Mouse (Mus musculus): ENCODE measurements around the gene Lce1a1. TPM values are rescaled to one million over a fixed set of nuclear protein-coding genes. Genes with fewer than 3 reads are reported as not detected.

Lce1a1 gene
- polyA plus RNA-seq, 1 experiment, result not detected

DNA sequence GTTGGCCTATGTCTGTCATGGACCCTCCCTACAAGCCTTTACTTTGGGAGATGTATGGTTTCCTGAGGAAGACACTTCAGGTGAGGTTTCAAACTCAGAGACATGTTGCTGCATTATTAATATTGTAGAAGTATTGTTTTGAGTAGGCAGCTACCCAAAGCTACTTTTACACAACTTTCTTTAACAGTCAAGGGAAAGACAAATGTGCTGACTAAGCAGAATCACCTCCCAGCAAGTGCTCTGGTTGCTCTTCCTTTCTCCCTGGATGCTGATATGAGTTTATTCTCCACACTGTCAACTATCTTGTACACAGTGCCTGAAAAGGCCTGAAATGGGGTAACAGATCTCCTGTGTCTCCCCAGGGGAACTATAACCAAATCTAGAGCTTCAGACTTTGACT is 48.1 kb downstream of the Lce1a1 start:
- Histone ChIP-seq H3K4me1 (ENCODE audit: control insufficient read depth, insufficient read depth, insufficient read length, low read length) (no peaks in the 10 kb centered on the region), H3K4me3 (ENCODE audit: insufficient read depth, low read depth, low read length) (no peak overlapping the region), H3K27ac (replicated peaks; ENCODE audit: low read depth, low read length) (no peak overlapping the region)

GRCm38 (mm10) chr3:92598429-92598828 is 49.7 kb downstream of the Lce1a1 start:
- Histone ChIP-seq H3K4me1 (ENCODE audit: control insufficient read depth, insufficient read depth, insufficient read length, low read length) (no peaks in the 10 kb centered on the region), H3K27ac (replicated peaks; ENCODE audit: low read depth, low read length) (no peak overlapping the region), H3K4me3 (ENCODE audit: insufficient read depth, low read depth, low read length) (no peak overlapping the region)

Other genes with a start within 250 kb of the Lce1a1 start
- gene Sprr2i, start 240.3 kb downstream of the Lce1a1 start, polyA plus RNA-seq (2012; ENCODE audit: insufficient read depth, insufficient read length, missing spikeins), result not detected in 2 replicates
- not detected in 2 replicates for gene Sprr2j-ps, start 230.2 kb downstream of the Lce1a1 start, polyA plus RNA-seq (2012; ENCODE audit: insufficient read depth, insufficient read length, missing spikeins)
- gene Gm9774, start 218.9 kb downstream of the Lce1a1 start, polyA plus RNA-seq (2012; ENCODE audit: insufficient read depth, insufficient read length, missing spikeins), result 31.8 and 35.2 TPM in 2 replicates
- not detected in 2 replicates for gene Sprr2k, start 215.7 kb downstream of the Lce1a1 start, polyA plus RNA-seq (2012; ENCODE audit: insufficient read depth, insufficient read length, missing spikeins)
- not detected in 2 replicates for gene Sprr1b, start 209.5 kb downstream of the Lce1a1 start, polyA plus RNA-seq (2012; ENCODE audit: insufficient read depth, insufficient read length, missing spikeins)
- gene Sprr3, start 189.6 kb downstream of the Lce1a1 start, polyA plus RNA-seq (2012; ENCODE audit: insufficient read depth, insufficient read length, missing spikeins), result not detected in 2 replicates
- gene Sprr1a, start 162.4 kb downstream of the Lce1a1 start, polyA plus RNA-seq (2012; ENCODE audit: insufficient read depth, insufficient read length, missing spikeins), result not detected in 2 replicates
- gene Sprr4, start 147.8 kb downstream of the Lce1a1 start, polyA plus RNA-seq (2012; ENCODE audit: insufficient read depth, insufficient read length, missing spikeins), result not detected in 2 replicates
- not detected in 2 replicates for gene 2310046K23Rik, start 113.8 kb downstream of the Lce1a1 start, polyA plus RNA-seq (2012; ENCODE audit: insufficient read depth, insufficient read length, missing spikeins)
- gene Ivl, start 74.6 kb downstream of the Lce1a1 start, polyA plus RNA-seq (2012; ENCODE audit: insufficient read depth, insufficient read length, missing spikeins), result not detected in 2 replicates
- gene Smcp, start 59.3 kb downstream of the Lce1a1 start, polyA plus RNA-seq (2012; ENCODE audit: insufficient read depth, insufficient read length, missing spikeins), result not detected in 2 replicates
- gene 2210017I01Rik, start 40.8 kb downstream of the Lce1a1 start, polyA plus RNA-seq (2012; ENCODE audit: insufficient read depth, insufficient read length, missing spikeins), result not detected in 2 replicates
- gene Lce6a, start 26.6 kb downstream of the Lce1a1 start, polyA plus RNA-seq (2012; ENCODE audit: insufficient read depth, insufficient read length, missing spikeins), result not detected in 2 replicates
- not detected in 2 replicates for gene Lce1b, start 8.6 kb upstream of the Lce1a1 start, polyA plus RNA-seq (2012; ENCODE audit: insufficient read depth, insufficient read length, missing spikeins)
- gene Lce1a2, start 22.0 kb upstream of the Lce1a1 start, polyA plus RNA-seq (2012; ENCODE audit: insufficient read depth, insufficient read length, missing spikeins), result not detected in 2 replicates
- gene Lce1c, start 30.9 kb upstream of the Lce1a1 start, polyA plus RNA-seq (2012; ENCODE audit: insufficient read depth, insufficient read length, missing spikeins), result not detected in 2 replicates
- not detected in 2 replicates for gene Lce1d, start 38.9 kb upstream of the Lce1a1 start, polyA plus RNA-seq (2012; ENCODE audit: insufficient read depth, insufficient read length, missing spikeins)
- not detected in 2 replicates for gene Lce1e, start 60.8 kb upstream of the Lce1a1 start, polyA plus RNA-seq (2012; ENCODE audit: insufficient read depth, insufficient read length, missing spikeins)
- not detected in 2 replicates for gene Lce1f, start 72.0 kb upstream of the Lce1a1 start, polyA plus RNA-seq (2012; ENCODE audit: insufficient read depth, insufficient read length, missing spikeins)
- gene Gm38119, start 90.8 kb upstream of the Lce1a1 start, polyA plus RNA-seq (2012; ENCODE audit: insufficient read depth, insufficient read length, missing spikeins), result not detected in 2 replicates
- not detected in 2 replicates for gene Lce1g, start 104.0 kb upstream of the Lce1a1 start, polyA plus RNA-seq (2012; ENCODE audit: insufficient read depth, insufficient read length, missing spikeins)
- gene Lce1h, start 116.8 kb upstream of the Lce1a1 start, polyA plus RNA-seq (2012; ENCODE audit: insufficient read depth, insufficient read length, missing spikeins), result not detected in 2 replicates
- not detected in 2 replicates for gene Lce1i, start 130.6 kb upstream of the Lce1a1 start, polyA plus RNA-seq (2012; ENCODE audit: insufficient read depth, insufficient read length, missing spikeins)
- not detected in 2 replicates for gene Lce1j, start 142.2 kb upstream of the Lce1a1 start, polyA plus RNA-seq (2012; ENCODE audit: insufficient read depth, insufficient read length, missing spikeins)
- not detected in 2 replicates for gene Lce1k, start 159.6 kb upstream of the Lce1a1 start, polyA plus RNA-seq (2012; ENCODE audit: insufficient read depth, insufficient read length, missing spikeins)
- not detected in 2 replicates for gene Kprp, start 178.9 kb upstream of the Lce1a1 start, polyA plus RNA-seq (2012; ENCODE audit: insufficient read depth, insufficient read length, missing spikeins)
- not detected in 2 replicates for gene Lce1l, start 203.0 kb upstream of the Lce1a1 start, polyA plus RNA-seq (2012; ENCODE audit: insufficient read depth, insufficient read length, missing spikeins)
- gene 2310050C09Rik, start 221.9 kb upstream of the Lce1a1 start, polyA plus RNA-seq (2012; ENCODE audit: insufficient read depth, insufficient read length, missing spikeins), result not detected in 2 replicates

Data from brown adipose tissue, adult 24 weeks (tissue).